Mouse (Mus musculus): ENCODE data around the gene Dnajc25.
A peak's percentile ranks its signal among the peaks of the same experiment; 100 is the strongest.

The Dnajc25 gene

GRCm38 (mm10) chr4:59003806-59004200 lies 8.9 kb downstream of the Dnajc25 start:
- no peak for DNase-seq (ENCODE audit: extremely low spot score, low read depth, low spot score)

GRCm38 (mm10) chr4:59006211-59006610 lies 11.3 kb downstream of the Dnajc25 start:
- DNase-seq (ENCODE audit: extremely low spot score, low read depth, low spot score), result no peak

- DNase-seq (ENCODE audit: extremely low spot score, low read depth, low spot score), result no peak
These were observed 12.2 kb downstream of the Dnajc25 start for GRCm38 (mm10) chr4:59007016-59007415.

- DNase-seq (ENCODE audit: extremely low spot score, low read depth, low spot score), result no peak
These were observed 13.1 kb downstream of the Dnajc25 start for GRCm38 (mm10) chr4:59007974-59008373.

DNA sequence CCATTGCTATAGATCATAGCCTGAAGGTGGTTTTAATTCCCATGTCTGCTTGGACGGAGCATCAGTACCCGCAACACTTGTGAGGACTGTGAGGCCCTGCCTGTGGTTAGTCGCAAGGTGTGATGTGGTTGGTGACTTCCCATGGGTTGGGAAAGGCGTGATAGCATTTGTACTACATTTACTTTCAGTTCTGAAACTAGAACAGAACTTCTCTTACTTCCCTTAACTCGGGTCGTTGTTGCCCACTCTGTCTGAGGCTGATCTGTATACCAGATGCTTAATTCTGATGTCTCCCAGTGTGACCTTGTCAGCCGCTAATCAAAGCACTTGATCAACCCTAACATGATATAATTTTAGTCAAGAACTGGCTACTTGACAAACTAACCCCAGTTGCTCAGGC lies 14.3 kb downstream of the Dnajc25 start:
- DNase-seq (ENCODE audit: extremely low spot score, low read depth, low spot score), result no peak

DNA sequence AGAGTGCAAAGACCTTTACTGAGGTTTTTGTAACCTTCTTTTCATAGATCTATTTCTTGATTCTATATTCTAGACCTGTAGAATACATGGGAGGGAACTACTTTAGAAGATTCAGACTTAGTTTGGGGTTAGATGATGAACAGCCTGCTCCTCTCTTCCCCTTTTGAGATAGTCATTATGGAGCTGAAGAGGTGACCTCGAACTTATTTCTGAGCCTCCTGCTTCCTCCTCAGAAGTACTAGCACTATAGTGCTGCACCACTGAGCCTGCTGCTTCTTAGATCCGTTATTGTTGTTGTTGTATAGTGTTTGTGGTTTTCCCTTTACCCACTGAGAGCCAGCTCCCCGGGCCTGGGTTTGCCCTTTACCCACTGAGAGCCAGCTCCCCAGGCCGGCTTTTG lies 14.8 kb downstream of the Dnajc25 start:
- DNase-seq (ENCODE audit: extremely low spot score, low read depth, low spot score), result no peak

DNA sequence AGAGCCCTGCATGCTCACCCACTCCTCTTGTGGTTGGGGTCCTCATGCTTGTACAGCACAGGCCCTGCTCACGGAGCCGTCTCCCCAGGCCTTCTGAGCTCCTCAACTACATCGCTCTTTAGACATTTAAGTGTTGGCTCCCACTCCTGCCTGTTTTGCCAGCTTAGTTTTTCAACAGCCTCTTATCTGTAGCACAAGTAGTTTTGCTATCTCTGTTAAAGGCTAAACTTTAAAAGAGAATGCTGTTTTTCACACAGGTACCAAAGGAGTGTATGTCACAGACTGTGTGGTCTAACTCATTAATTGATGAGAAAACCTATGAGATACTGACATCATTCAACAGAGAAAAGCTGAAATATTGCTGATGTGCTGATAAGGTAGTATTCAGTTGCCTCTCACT lies 16.6 kb downstream of the Dnajc25 start:
- no peak for DNase-seq (ENCODE audit: extremely low spot score, low read depth, low spot score)

DNA sequence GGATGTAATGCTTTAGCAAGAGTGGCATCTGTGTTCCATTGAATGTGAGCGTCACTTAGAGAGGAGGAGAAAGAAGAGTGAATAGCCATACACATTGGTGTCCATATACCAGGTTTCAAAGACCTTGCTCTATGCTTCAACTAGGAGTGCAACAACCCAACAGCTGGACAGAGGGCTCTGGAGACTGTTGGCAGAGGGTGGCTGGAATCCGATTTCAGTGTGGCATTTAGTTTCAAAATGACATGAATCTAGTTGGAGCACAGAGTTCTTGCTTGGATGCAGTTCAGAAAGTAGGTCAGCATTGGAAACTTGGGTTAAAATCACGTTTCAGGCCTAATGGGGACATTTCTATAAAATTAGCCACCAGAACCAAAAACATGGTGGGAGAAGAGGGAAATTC lies 20.3 kb downstream of the Dnajc25 start:
- DNase-seq (ENCODE audit: extremely low spot score, low read depth, low spot score), result no peak

DNA sequence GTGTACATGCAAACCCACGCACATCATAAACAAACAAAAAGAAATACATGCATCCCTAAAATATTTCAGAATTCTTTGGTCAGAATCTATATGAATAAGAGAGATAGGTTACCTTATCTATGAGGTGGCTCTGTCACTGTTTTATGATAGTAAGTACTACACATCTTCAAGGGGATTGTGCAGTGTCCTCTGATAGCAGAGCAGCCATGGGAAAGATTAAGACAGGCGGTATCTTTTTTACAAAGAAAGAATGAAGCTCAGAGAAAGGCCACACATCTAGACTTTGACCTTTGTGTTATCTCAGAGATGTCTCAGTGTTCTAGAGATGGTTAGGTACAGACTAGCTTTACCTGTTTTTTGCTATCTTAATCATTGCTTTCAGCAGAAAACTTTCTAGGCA lies 22.1 kb downstream of the Dnajc25 start:
- DNase-seq (ENCODE audit: extremely low spot score, low read depth, low spot score), result no peak

DNA sequence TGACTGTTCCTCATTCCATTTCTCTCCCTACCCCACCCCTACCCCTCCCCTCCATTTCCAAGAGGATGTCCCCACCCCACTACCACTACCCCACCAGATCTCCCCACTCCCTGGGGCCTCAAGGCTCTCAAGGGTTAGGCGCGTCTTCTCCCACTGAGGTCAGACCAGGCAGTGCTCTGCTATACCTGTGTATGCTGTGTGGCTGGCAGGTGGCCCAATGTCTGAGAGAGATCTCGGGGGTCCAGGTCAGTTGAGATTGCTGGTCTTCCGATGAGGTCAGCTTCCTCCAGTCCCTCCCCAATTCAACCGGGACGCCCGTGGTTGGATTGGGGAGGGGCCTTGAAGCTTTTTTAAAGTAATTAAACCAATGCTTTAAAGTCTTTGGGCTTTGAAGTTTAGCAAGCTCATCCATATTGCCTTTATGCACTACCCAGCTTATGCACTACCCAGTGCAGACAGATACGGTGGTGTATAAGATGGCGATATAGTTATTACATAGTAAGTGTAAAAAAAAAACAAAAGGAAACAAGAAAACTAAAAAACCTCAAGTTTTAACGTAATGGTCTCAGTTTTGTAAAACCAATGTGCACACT lies 39.6 kb downstream of the Dnajc25 start:
- no peak for DNase-seq (ENCODE audit: extremely low spot score, low read depth, low spot score)

DNA sequence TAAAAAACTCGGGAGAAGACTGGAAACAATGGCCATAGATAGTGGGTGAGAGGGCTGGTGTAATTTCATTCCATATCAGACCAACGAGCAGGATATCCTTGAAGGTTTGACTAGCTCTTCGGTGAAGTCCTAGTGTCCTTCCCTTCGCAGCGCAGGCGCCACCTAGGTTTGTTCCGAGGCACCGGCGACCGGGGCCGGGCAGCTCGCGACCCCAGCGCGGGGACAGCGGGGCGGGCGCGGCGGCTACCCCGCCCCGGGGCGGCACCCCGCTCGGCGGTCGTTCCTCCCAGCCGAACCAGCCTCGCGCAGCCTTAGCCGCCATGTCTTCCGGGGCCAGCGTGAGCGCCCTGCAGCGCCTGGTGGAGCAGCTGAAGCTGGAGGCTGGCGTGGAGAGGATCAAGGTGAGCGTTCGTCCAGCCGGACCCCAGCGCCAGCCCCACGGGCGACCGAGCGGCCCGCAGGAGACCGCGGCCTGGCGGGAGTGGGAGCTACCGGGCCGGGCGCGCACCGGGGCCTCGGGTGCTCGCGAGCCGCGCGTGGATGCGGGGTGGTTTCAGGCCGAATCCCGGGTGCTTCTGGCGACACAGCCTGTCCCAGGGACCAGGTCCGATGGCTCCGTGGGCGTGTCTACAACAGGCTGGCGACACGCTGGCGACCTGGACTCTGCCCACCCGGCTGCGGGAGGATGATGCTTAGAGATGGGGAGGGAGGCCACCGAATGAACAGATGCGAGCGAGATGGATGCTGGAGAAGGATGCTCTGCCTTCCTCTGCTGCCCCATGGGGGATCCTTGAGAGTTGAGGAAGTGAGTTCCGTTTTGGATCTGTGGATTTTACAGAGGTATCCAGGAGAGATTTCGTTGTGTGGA lies 40.3 kb downstream of the Dnajc25 start, which contains the start of gene Gng10:
TSS of gene Gng10 (plus strand) at position 171 of the 868 bp plus-strand sequence.
- DNase-seq (ENCODE audit: extremely low spot score, low read depth, low spot score), result no peak

DNA sequence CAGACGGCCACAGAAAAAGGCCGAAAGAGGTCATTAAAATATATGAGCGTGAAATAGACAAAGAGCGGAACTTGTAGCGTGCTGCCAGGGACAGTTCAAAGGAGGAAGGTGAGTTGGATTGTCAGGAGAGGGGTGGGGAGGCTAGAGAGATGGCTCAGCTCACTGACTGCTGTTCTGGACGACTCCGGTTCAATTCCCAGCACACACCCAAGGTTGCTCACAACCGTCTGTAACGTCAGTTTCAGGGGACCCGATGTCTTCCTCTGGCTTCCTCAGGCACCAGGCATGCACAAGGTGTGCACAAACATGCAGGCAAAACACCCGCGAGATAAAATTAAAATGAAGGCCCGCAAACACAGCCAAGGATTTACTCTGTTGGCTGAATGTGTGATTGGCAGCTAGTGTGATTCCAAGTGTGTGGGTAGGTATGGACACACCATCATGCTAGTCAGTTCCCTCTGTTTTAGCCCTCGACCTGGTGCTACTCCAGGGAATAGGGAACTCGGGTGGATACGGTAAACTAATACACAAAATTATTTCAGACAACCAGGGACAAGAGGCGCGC lies 41.0 kb downstream of the Dnajc25 start:
- DNase-seq (ENCODE audit: extremely low spot score, low read depth, low spot score), result no peak

GRCm38 (mm10) chr4:59036490-59037127 lies 41.7 kb downstream of the Dnajc25 start:
- DNase-seq (ENCODE audit: extremely low spot score, low read depth, low spot score), result peak; percentile 77

GRCm38 (mm10) chr4:59037525-59037924 lies 42.7 kb downstream of the Dnajc25 start:
- no peak for DNase-seq (ENCODE audit: extremely low spot score, low read depth, low spot score)

DNA sequence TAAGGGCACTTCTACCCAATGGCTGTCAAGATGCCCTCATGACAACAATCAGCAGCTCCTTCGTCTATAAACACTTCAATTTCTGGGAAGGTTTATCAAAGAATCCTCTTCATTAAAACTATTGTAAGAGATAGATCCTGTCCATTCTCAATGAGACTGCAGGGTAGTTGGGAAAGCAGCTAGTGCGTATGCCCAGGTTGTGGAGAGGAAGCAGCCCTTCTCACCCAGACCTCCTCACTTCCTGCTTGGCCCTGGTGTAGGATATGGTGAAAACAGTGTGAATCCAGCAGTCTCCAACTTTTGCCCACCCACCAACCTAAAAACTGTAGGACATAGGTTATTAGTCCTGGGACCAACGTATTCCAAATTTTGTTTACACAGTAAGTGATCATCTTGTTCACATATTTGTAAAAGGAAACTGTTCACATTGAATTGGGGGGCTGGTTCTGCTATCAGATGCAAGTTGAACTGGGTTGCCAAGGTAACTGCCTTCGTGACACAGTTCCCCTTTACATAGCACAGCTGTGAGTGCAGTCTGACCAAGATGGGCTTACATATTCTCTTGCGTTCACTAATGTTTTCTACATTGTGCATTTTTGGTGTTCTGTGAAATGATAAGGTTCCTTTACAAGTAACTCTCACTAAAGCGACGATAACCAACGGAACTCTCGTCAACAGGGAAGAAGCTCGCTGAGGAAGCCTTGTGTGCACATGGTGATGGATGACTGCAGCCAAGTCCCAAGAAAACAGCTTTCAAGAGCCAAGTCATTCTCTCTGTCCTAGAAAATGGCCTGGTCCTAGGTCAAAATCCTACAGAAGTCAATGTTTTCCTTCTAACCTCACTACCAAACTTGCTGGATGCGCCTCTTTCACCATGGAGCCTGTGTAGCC lies 45.8 kb downstream of the Dnajc25 start:
- no peak for DNase-seq (ENCODE audit: extremely low spot score, low read depth, low spot score)

DNA sequence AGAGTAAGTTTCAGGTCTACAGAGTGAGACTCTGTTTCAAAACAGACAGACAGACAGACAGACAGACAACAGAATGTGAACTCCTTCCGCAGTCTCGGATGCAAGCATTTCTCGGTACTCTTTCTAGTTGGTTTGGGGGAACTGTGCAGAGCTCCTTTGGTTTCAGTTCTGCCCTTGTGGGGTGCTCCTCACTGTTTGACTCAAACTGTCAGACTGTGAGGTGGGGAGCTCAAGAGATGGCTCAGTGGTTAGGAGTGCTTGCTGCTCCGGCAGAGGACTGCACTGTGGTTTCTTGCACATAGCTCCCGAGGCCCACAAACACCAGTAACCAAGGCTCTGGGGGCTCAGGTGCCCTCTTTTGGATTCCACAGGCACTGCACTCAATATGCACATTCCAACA lies 48.2 kb downstream of the Dnajc25 start:
- no peak for DNase-seq (ENCODE audit: extremely low spot score, low read depth, low spot score)

GRCm38 (mm10) chr4:59043891-59044290 lies 49.0 kb downstream of the Dnajc25 start:
- DNase-seq (ENCODE audit: extremely low spot score, low read depth, low spot score), result no peak

GRCm38 (mm10) chr4:59047222-59047621 lies 52.4 kb downstream of the Dnajc25 start:
- no peak for DNase-seq (ENCODE audit: extremely low spot score, low read depth, low spot score)

GRCm38 (mm10) chr4:59051081-59051480 lies 56.2 kb downstream of the Dnajc25 start:
- no peak for DNase-seq (ENCODE audit: extremely low spot score, low read depth, low spot score)

DNA sequence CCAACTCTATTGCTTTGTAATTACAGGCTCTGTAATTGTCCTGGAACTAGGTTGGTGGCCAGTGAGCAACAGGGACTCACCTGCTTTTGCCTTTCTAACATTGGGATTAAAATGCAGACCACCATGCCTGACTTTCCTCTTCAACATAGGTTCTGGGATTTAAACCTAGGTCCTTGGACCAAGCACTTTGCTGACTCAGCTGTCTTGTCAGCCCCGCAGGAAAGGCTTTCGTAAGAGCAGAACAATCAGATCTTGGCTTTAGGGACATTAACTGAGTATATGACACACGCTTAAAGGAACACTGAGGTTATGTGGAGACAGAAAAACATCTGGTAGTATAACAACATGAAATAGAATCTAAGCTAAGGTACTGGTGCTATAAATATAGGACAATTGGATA lies 63.1 kb downstream of the Dnajc25 start:
- DNase-seq (ENCODE audit: extremely low spot score, low read depth, low spot score), result no peak

DNA sequence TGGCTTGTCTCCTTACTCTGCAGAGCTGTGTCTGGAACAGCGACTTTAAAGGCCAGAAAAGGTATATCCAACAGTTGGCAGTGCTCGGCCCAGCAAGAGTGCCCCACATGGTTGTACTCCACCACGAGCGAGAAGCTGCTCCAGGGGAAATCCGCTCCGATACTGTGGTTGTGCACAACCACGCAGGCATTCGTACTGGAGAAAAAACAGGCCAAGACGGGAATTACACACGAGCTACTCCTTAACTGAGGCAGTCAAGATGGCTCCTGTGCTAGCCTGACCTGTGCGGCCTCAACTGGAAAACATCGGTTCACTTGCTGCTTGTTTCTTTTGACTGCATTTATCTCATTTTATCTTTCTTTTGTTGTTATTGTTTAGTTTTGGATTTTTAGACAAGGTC lies 67.7 kb downstream of the Dnajc25 start:
- DNase-seq (ENCODE audit: extremely low spot score, low read depth, low spot score), result no peak

All from hindlimb bud, embryonic 11.5 days (tissue).